ENCODE assay signal across 18 mouse cellular contexts in genomic region chr2:135825645-135826044, GRCm38 (mm10).
DNase-seq lines count a peak whose midpoint lies in the region; ATAC-seq and TF ChIP-seq lines count a peak whose summit lies in the region.
"Had no signal": no experiment of that assay in that cellular context is flagged by ENCODE, and none has a peak within 500 bp of the region (broad histone marks: within the 10 kb centered on the region; RNA-seq: fewer than 3 reads in every experiment).

No protein-coding gene starts in this region.

- no peaks in the 10 kb centered on the region for H3K27me3 ChIP-seq in megakaryocyte, embryonic 14.5 days (replicated peaks)
- H3K27me3 ChIP-seq: forebrain, embryonic 12.5 days; Patski had no signal

- H3K9me3 ChIP-seq in megakaryocyte, embryonic 14.5 days: no peaks in the 10 kb centered on the region
- H3K9me3 ChIP-seq: forebrain, embryonic 12.5 days had no signal

- TF ChIP-seq CTCF in gastrocnemius, adult 2 months (IDR thresholded peaks at IDR 0.05): no peak

- no peaks in the 10 kb centered on the region for H3K36me3 ChIP-seq in megakaryocyte, embryonic 14.5 days (replicated peaks; ENCODE audit: low read length)
- H3K36me3 ChIP-seq: forebrain, embryonic 12.5 days had no signal

- H3K4me3 ChIP-seq in gastrocnemius, adult 2 months: no peak overlapping the region
- peak overlapping the region; percentile 73 for H3K4me3 ChIP-seq in megakaryocyte, embryonic 14.5 days (replicated peaks)
- H3K4me3 ChIP-seq: forebrain, embryonic 12.5 days; myocyte had no signal

- intact Hi-C loops in gastrocnemius, adult 2 months (cut with DNase I): no loop called here
- intact Hi-C loops in gastrocnemius, postnatal 14 days (cut with DNase I; ENCODE audit: low total_unique reads): no loop called here

- no peak for DNase-seq in cerebellum, adult 8-10 months
- no peak for DNase-seq in gastrocnemius, adult 2 months
- no peak for DNase-seq in gastrocnemius, postnatal 14 days
- DNase-seq: adrenal gland, postnatal 14 days; gastrocnemius, postnatal 36 days; heart, postnatal 36 days; kidney, adult 11 months; thymus, postnatal 25 days had no signal

- H3K4me1 ChIP-seq in megakaryocyte, embryonic 14.5 days: peaks cover 47% of the 10 kb centered on the region
- H3K4me1 ChIP-seq: forebrain, embryonic 12.5 days had no signal

- ATAC-seq in cerebellum, adult (ENCODE audit: insufficient number of reproducible peaks, low FRiP score, low TSS enrichment): 0 out of 2 replicates have a peak, but pooled peaks have one; percentile 16
- no peak for ATAC-seq in megakaryocyte, adult 5-6 weeks (ENCODE audit: poor library complexity, severe bottlenecking)
- 0 out of 2 replicates have a peak, but pooled peaks have one; percentile 37 for ATAC-seq in megakaryocyte-erythroid progenitor cell, adult 5-6 weeks (replicated peaks; ENCODE audit: low FRiP score, low TSS enrichment, poor library complexity, severe bottlenecking)
- ATAC-seq: CD4-positive, CD25-positive, alpha-beta regulatory T cell, adult 4 months; lung, postnatal 0 days; Patski had no signal

- peak overlapping the region; percentile 46 for H3K27ac ChIP-seq in gastrocnemius, adult 2 months
- H3K27ac ChIP-seq: forebrain, embryonic 12.5 days; kidney, postnatal 0 days had no signal
